Mouse (Mus musculus) CH12.LX (cell line): ENCODE results near the gene Tjp3. TPM values are rescaled to one million over a fixed set of nuclear protein-coding genes. Genes with fewer than 3 reads are reported as not detected.

Experiments
- DNase-seq: peaks from one replicate; pipeline ENCODE4 v3.0.0-alpha.2; 2013; ENCODE audit errors: extremely low read depth
- H3K27ac ChIP-seq: 2 replicates; pipeline ENCODE4 v1.5.1; 2012; ENCODE audit warnings: low read depth, mild to moderate bottlenecking, control low read depth, moderate library complexity; ENCODE audit not compliant: insufficient read depth
- H3K27me3 ChIP-seq: replicated peaks from 2 replicates; pipeline ENCODE3; 2012; ENCODE audit warnings: inconsistent platforms
- H3K36me3 ChIP-seq, 2 experiments: replicated peaks in 1 of 2; 2 replicates each; pipeline versions ENCODE3 to v1.6.1; 2012; ENCODE audit warnings: inconsistent platforms in 1 of 2, low read length in 1 of 2, mild to moderate bottlenecking in 1 of 2, mixed read lengths in 1 of 2, moderate library complexity in 1 of 2; ENCODE audit not compliant: control insufficient read depth in 1 of 2, insufficient read depth in 1 of 2
- H3K4me1 ChIP-seq, 2 experiments: 2 replicates each; pipeline ENCODE4 v1.6.1; 2012; ENCODE audit warnings: inconsistent platforms in 1 of 2, moderate library complexity in 1 of 2; ENCODE audit not compliant: insufficient read depth in 2 of 2, control insufficient read depth in 1 of 2
- H3K4me2 ChIP-seq: 2 replicates; pipeline ENCODE4 v1.6.1; 2012; ENCODE audit warnings: low read depth, mild to moderate bottlenecking, control low read depth; ENCODE audit not compliant: poor library complexity, insufficient read depth, severe bottlenecking
- H3K4me3 ChIP-seq, 3 experiments: fragments of 150-350 bp in 1 of 3; sonication (generic) in 1 of 3; replicated peaks in 1 of 3; 2 replicates each; pipeline versions ENCODE3 to v1.5.1; 2011 to 2012; ENCODE audit warnings: low read depth in 2 of 3, low read length in 2 of 3, mild to moderate bottlenecking in 2 of 3, moderate library complexity in 2 of 3, control low read depth in 1 of 3, improper control_type of control experiment in 1 of 3, inconsistent platforms in 1 of 3, mixed read lengths in 1 of 3; ENCODE audit not compliant: poor library complexity in 1 of 3
- H3K79me2 ChIP-seq: replicated peaks from 2 replicates; pipeline ENCODE4 v1.6.1; 2012; ENCODE audit warnings: mild to moderate bottlenecking, moderate library complexity; ENCODE audit not compliant: control insufficient read depth, poor library complexity, insufficient read depth, severe bottlenecking; ENCODE audit errors: extremely low read depth
- H3K9ac ChIP-seq: 2 replicates; pipeline ENCODE4 v1.6.1; 2012; ENCODE audit warnings: low read depth, mild to moderate bottlenecking, control low read depth, moderate library complexity; ENCODE audit not compliant: insufficient read depth
- H3K9me3 ChIP-seq: replicated peaks from 2 replicates; pipeline ENCODE3; 2012; ENCODE audit warnings: low read length, inconsistent platforms, mixed read lengths
- BHLHE40 ChIP-seq: IDR thresholded peaks from 2 replicates; pipeline ENCODE4 v1.6.1; 2011; ENCODE audit warnings: mild to moderate bottlenecking, low read depth, low read length, improper control_type of control experiment
- CHD1 ChIP-seq: IDR thresholded peaks from 2 replicates; pipeline ENCODE4 v1.6.1; 2012; ENCODE audit warnings: low read depth, low read length, improper control_type of control experiment, inconsistent platforms
- CHD2 ChIP-seq: IDR thresholded peaks from 2 replicates; pipeline ENCODE4 v1.6.1; 2011; ENCODE audit warnings: low read length, improper control_type of control experiment
- E2F4 ChIP-seq: IDR thresholded peaks from 2 replicates; pipeline ENCODE4 v1.6.1; 2011; ENCODE audit warnings: low read depth, low read length, improper control_type of control experiment; ENCODE audit not compliant: insufficient replicate concordance
- ELF1 ChIP-seq: IDR thresholded peaks from 2 replicates; pipeline ENCODE4 v1.6.1; 2014; ENCODE audit warnings: low read depth, mild to moderate bottlenecking, inconsistent platforms, low read length, improper control_type of control experiment
- ETS1 ChIP-seq: conservative IDR thresholded peaks from 2 replicates; pipeline ENCODE4 v1.6.1; 2012; ENCODE audit warnings: low read depth, mild to moderate bottlenecking, inconsistent platforms, low read length, improper control_type of control experiment, moderate library complexity
- GABPA ChIP-seq: IDR thresholded peaks from 2 replicates; pipeline ENCODE4 v1.6.1; 2012; ENCODE audit warnings: low read depth, low read length, improper control_type of control experiment, inconsistent platforms; ENCODE audit not compliant: insufficient replicate concordance
- HCFC1 ChIP-seq: IDR thresholded peaks from 2 replicates; pipeline ENCODE4 v1.6.1; 2012; ENCODE audit warnings: low read depth, mild to moderate bottlenecking, inconsistent platforms, low read length, improper control_type of control experiment
- IRF4 ChIP-seq: IDR thresholded peaks from 2 replicates; pipeline ENCODE4 v1.6.1; 2014; ENCODE audit warnings: low read depth, mild to moderate bottlenecking, inconsistent platforms, low read length, improper control_type of control experiment
- JUN ChIP-seq: IDR thresholded peaks from 2 replicates; pipeline ENCODE4 v1.6.1; 2011; ENCODE audit warnings: low read depth, mild to moderate bottlenecking, low read length, improper control_type of control experiment, moderate library complexity; ENCODE audit not compliant: insufficient read depth
- MAFK ChIP-seq: IDR thresholded peaks from 2 replicates; pipeline ENCODE4 v1.6.1; 2011; ENCODE audit warnings: low read length, improper control_type of control experiment; ENCODE audit not compliant: insufficient replicate concordance
- MXI1 ChIP-seq: IDR thresholded peaks from 2 replicates; pipeline ENCODE4 v1.6.1; 2011; ENCODE audit warnings: mild to moderate bottlenecking, low read depth, low read length, improper control_type of control experiment
- MYC ChIP-seq: IDR thresholded peaks from 2 replicates; pipeline ENCODE4 v1.6.1; 2011; ENCODE audit warnings: low read depth, mild to moderate bottlenecking, improper control_type of control experiment, low read length
- NELFE ChIP-seq: IDR thresholded peaks from 2 replicates; pipeline ENCODE4 v1.6.1; 2011; ENCODE audit warnings: low read depth, low read length, improper control_type of control experiment
- NRF1 ChIP-seq: IDR thresholded peaks from 2 replicates; pipeline ENCODE4 v1.6.1; 2014; ENCODE audit warnings: low read depth, mild to moderate bottlenecking, inconsistent platforms, low read length, improper control_type of control experiment, moderate library complexity
- POLR2AphosphoS2 ChIP-seq: IDR thresholded peaks from 2 replicates; pipeline ENCODE4 v1.6.1; 2011; ENCODE audit warnings: low read depth, low read length, improper control_type of control experiment
- TBP ChIP-seq: conservative IDR thresholded peaks from 2 replicates; pipeline ENCODE4 v1.6.1; 2011; ENCODE audit warnings: low read depth, low read length, improper control_type of control experiment
- TCF12 ChIP-seq: IDR thresholded peaks from 2 replicates; pipeline ENCODE4 v1.6.1; 2014; ENCODE audit warnings: low read depth, mild to moderate bottlenecking, inconsistent platforms, low read length, improper control_type of control experiment
- USF2 ChIP-seq: conservative IDR thresholded peaks from 2 replicates; pipeline ENCODE4 v1.6.1; 2011; ENCODE audit warnings: low read depth, low read length, improper control_type of control experiment
- ZKSCAN1 ChIP-seq: IDR thresholded peaks from 2 replicates; pipeline ENCODE4 v1.6.1; 2012; ENCODE audit warnings: low read depth, inconsistent platforms, low read length, improper control_type of control experiment, borderline replicate concordance
- ZMIZ1 ChIP-seq: IDR thresholded peaks from 2 replicates; pipeline ENCODE4 v1.6.1; 2012; ENCODE audit warnings: low read depth, mild to moderate bottlenecking, inconsistent platforms, low read length, improper control_type of control experiment
- dilution Hi-C: fragments of 300-500 bp; cut with MboI; formaldehyde crosslinking; loops from 2 replicates; pipeline ENCODE4 v1.14.3; 2020; ENCODE audit warnings: low sequenced_read_pairs; ENCODE audit not compliant: extremely low pct_unique_long_range_greater_than_20kb, extremely low pct_ligation_motif_present
- in situ Hi-C: fragments of 300-500 bp; cut with MboI; formaldehyde crosslinking; loops from 3 replicates; pipeline ENCODE4 v1.14.3; 2019; ENCODE audit warnings: low sequenced_read_pairs, low pct_ligation_motif_present, low pct_unique_long_range_greater_than_20kb, mixed read lengths
- polyA plus RNA-seq: library from polyadenylated mRNA; unstranded; fragments of >175 nt; gene quantifications from 2 replicates; pipeline ENCODE4 v1.2.1, GENCODE M21; 2012; ENCODE audit warnings: low read depth; ENCODE audit not compliant: insufficient read length
- total RNA-seq, 2 experiments: library from RNA; depleted of rRNA; stranded (reverse); fragments of 300-350 nt in 1 of 2; fragments of >200 nt in 1 of 2; gene quantifications; 2 replicates each; pipeline ENCODE4 v1.2.3; 2012 to 2014

Tjp3 gene
- total and polyA plus RNA-seq, 3 experiments, result 0.42 to 7.2 (median 0.76) TPM

DNA sequence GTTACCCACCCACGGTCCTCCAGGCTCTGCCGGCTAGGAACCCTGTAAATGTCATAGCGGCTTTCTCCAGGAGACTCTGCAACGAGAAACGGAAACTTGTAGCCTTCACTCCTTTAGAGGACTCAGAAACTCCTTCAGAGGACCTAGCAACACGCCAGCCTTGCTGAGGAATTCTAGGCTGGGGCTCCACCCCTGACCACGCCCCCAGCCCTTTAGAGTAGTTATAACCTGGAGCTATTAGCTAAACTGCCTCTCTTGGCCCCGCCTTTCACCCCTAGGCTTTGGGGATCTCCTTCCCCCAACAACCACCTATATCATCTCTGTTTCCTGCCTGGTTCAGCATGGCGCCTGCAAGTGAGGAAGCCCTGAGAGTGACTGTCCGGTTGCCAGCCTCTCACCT lies 11.9 kb downstream of the Tjp3 start:
- Histone ChIP-seq H3K27me3 (peaks cover 30% of the 10 kb centered on the region), H3K9me3 (peaks cover 6% of the 10 kb centered on the region), H3K4me3 (no peak overlapping the region), H3K9ac (no peak overlapping the region), H3K79me2 (no peaks in the 10 kb centered on the region), H3K4me1 (peaks cover 4 to 20% of the 10 kb centered on the region in 2 experiments; a peak in 3 of 4 replicates), H3K4me2 (no peak overlapping the region), H3K27ac (no peak overlapping the region), H3K36me3 (peaks cover 0 to 7% of the 10 kb centered on the region in 2 experiments)
- no peak for DNase-seq
- in situ Hi-C loops (no loop called here), dilution Hi-C loops (no loop called here)
- TF ChIP-seq JUN (no peak), E2F4 (no peak), CHD2 (no peak), ETS1 (no peak), USF2 (no peak), ZKSCAN1 (no peak), MAFK (no peak), HCFC1 (no peak), CHD1 (no peak), BHLHE40 (no peak), NELFE (no peak), IRF4 (no peak), TBP (no peak), MYC (no peak)

DNA sequence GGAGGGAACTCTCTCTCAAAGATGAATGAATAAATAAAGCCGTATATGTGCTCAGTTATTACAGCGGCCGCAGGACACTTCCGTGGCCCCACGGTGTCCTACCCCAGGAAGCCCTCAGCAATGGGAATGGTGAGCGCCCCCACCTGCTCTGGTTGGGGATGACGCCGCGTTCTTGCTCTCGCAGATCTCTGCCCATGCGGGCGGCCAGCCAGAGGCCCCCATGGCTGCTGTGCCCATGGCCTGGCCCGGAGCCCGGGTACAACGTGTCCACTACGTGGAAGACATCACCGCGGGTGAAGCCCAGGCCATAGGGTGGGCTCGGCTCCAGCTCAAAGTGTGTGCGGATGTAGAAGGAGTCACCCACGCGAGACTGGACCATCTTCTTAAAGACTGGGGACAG lies 13.7 kb downstream of the Tjp3 start:
- peaks cover 12% of the 10 kb centered on the region for H3K27me3 ChIP-seq
- H3K9me3 ChIP-seq, result peaks cover 6% of the 10 kb centered on the region
- peaks cover 15 to 25% of the 10 kb centered on the region in 2 experiments for H3K36me3 ChIP-seq
- H3K27ac ChIP-seq, result no peak overlapping the region
- H3K4me3 ChIP-seq, result no peak overlapping the region
- peaks cover 0 to 14% of the 10 kb centered on the region in 2 experiments; a peak in 2 of 4 replicates for H3K4me1 ChIP-seq
- no peaks in the 10 kb centered on the region for H3K79me2 ChIP-seq
- H3K4me2 ChIP-seq, result no peak overlapping the region
- in situ Hi-C loops (no loop called here), dilution Hi-C loops (no loop called here)
- DNase-seq, result no peak
- no peak for TF ChIP-seq ELF1
- no peak for TF ChIP-seq ZMIZ1
- TF ChIP-seq POLR2AphosphoS2, result no peak
- no peak for TF ChIP-seq MAFK
- TF ChIP-seq GABPA, result no peak
- no peak for TF ChIP-seq NRF1
- no peak for TF ChIP-seq BHLHE40
- TF ChIP-seq HCFC1, result no peak
- no peak for TF ChIP-seq TCF12
- TF ChIP-seq MXI1, result no peak
- no peak overlapping the region for H3K9ac ChIP-seq
